Mouse (Mus musculus): ENCODE measurements around the gene Mtmr2.

The Mtmr2 gene

DNA sequence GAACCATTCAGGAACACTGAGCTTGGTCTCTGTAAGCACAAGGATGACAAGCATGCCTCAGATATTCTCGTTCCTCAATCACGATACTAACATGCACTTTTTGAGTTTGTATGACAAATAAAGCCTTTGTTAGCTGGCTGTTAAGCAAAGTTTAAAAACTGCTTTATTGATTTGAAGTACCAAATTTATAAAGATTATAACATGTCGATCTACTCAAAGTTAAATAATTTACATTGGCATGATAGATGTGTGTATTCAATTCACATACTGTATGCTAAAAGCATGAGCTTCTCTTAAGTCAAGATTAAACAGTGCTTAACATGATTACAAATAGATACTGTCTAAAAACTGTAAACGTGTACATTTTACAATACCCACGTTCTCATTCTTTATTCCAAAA, 59.4 kb downstream of the Mtmr2 start:
- DNase-seq, result no peak

- DNase-seq, result no peak
Observed at GRCm38 (mm10) chr9:13809937-13810336, 61.7 kb downstream of the Mtmr2 start.

GRCm38 (mm10) chr9:13818369-13818768, 70.2 kb downstream of the Mtmr2 start:
- no peak for DNase-seq

DNA sequence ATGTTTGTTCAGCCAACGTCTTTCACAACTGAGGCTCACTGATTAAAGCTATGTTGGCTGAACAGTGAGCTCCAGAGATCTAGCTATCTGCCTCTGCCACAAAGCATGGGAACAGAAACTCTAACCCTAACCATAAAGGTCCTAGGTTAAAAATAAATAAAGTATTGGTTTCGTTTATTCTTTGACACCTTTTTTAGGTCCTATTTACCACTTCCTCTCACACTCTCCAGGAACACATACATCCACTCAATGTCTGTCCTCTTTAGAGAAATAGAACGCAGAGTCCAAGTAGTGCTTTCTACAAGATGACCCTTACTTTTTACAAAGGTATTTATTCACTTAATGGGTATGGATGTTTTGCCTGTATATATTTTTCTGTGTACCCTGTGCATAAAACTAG, 72.6 kb downstream of the Mtmr2 start:
- no peak for DNase-seq

- DNase-seq, result no peak
Observed at GRCm38 (mm10) chr9:13825896-13826295, 77.7 kb downstream of the Mtmr2 start.

- peak; percentile 69 to 76 for DNase-seq
Observed at GRCm38 (mm10) chr9:13826391-13826805, 78.2 kb downstream of the Mtmr2 start.

GRCm38 (mm10) chr9:13826832-13827405, 78.7 kb downstream of the Mtmr2 start, which contains the start of gene Cep57:
Gene Cep57 (minus strand): TSS chr9:13827107.
- peak; percentile 93 to 96 for DNase-seq

DNA sequence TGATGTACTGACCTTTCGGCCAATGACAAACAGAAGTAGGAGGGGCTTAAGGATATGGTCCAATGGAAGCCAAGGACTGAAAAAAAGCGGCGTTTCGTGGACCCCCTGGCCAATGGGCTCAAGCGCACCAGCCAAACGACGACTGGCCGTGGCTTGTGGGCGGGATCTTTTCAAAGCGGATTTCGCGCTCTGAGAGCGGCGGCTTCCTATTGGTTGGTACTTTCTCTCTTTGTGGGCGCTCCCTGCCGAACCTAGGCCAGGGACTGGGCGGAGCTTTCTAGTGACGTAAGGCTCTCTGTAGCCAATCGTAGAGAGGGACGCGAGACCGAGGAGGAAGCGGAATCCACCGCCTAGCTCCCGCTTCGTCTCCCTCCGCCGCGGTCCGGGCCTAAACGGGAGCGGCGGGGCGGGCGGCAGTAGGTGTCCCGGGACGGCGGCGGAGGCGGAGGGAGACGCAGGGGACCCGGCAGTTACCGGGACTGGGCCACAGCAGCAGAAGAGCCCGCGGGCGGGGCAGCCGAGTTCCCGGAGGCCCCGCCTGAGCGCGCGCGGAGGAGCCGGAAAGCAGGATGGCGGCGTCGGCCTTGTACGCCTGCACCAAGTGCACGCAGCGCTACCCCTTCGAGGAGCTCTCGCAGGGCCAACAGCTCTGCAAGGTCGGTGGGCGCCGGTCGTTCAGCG, 79.3 kb downstream of the Mtmr2 start, which contains the start of gene Fam76b:
Fam76b (plus strand) TSS at position 311 of the 681 bp plus-strand sequence.
- peak; percentile 98 to 99 for DNase-seq

DNA sequence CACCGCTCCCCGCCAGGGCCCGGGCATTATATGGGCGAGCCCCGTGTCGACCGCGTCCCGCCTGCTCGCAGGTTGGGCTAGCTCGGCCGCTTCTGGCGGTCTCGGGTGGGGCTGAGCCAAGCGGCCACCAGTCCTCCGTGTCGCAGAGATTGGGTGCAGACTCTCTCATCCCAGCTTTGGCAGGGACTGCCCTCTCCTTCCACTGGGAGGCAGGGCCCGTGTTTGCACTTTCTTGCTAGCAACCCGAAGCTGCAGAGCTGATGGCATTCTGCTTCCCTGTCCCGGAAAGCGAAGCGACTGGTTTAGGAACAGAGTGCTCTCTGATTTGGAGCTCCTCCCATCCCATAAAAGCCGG, 79.9 kb downstream of the Mtmr2 start:
- DNase-seq, result no peak

DNA sequence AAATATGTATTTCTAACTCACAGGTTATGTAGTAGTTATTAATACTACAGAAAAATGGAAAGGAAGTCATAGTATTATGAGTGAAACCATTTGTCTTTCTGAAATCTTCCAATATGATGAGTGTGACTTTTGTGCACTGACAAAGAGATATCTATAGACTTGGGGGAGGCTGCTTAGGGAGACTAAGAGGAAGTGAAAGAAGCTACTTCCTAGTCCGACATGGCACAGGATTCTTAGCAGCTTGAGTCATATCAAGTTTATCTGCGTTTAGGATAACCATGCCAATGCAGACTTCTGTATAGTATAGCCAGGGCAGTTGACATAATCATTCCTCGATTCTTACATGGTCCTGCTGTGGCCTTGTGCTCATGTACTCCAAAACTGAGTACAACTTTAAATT, 87.0 kb downstream of the Mtmr2 start:
- no peak for DNase-seq

DNA sequence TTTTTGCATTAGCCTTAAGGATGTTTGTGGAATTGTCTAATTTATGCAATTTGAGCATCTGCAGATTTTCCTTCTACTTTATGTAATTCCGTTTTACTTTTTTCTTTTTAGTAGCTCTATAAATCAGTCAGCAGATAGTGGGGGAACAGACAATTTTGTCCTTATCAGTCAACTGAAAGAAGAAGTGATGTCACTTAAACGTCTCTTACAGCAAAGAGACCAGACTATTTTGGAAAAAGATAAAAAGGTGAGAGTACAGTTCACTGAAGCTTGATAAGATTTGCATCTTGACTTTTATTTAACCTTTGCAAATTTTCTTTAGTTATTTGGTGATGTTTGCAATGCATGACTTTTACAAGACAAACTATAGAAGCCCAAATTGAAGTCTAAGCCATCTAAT, 88.5 kb downstream of the Mtmr2 start:
- DNase-seq, result no peak

- DNase-seq, result no peak
Observed at GRCm38 (mm10) chr9:13847591-13847990, 99.4 kb downstream of the Mtmr2 start.

DNA sequence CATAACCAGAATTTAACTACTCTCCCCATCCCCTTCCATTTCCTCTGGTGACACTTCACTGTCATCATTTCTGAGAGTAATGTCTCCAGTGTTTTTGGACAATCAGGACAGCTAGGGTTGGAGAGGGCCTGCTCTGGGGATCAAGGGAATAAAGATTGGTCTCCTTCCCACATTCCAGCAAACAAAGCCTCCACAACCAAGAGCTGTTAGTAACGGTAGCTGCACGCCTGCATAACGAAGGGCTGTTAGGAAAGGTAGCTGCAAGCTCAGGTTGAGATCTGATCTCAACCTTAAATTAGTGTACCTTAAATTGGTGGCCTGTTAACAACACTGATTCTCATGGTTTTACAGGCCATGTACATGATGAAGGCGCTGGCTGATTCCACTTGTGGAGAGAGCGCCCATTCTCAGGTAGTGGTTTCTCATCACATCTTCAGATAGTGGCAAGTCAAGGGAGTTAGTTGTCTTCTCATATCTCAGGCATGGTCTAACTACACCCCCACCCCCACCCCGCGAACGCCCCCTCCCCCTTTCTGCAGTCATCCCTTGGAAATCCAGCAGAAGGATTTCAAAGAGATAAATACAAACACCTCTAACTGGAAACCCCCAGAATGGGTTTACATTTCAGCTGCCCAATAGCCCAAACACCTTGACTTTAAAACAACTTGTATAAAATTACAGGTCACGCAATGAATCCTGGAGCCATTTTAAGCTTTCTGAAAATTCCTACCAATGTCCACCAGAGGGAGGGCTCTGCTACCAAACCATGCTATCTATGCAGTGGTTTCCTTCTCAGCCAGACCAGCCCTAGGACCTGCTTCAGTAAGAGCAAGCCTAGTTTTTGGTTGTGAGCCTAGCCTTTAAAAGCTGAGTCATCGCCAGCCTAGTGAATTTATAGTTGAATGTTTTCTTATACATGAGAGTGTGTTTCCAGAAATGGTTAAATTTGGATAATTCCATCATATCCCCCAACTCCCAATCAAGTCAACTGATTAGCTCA, 100.6 kb downstream of the Mtmr2 start:
- DNase-seq, result no peak

DNA sequence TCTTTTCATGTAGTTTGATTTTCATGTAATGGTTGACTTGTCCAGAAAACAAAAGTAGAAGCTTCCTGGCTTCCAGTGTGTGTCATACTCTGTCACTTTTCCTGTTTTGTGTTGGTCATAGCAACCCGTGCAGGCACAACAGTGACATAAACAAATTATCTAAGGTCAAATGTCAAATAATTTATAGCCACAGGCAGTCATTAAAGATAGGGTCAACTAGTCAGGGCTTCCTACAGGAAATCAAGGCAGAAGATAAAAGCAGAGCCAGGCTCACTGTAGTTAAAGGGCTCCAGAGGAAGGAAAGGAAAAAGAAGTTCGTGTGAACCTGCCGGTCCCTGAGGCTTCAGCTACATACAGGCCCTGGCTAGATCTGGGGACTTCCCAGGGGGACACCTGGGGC, 105.7 kb downstream of the Mtmr2 start:
- DNase-seq, result no peak
